Mouse (Mus musculus) B cell, adult 2 months (primary cell): ENCODE data around the gene Optc.
A peak's percentile ranks its signal among the peaks of the same experiment; 100 is the strongest.

Source experiments
- DNase-seq, 2 experiments: peaks; one replicate each; pipeline ENCODE4 v3.0.0; 2022

Gene Optc

DNA sequence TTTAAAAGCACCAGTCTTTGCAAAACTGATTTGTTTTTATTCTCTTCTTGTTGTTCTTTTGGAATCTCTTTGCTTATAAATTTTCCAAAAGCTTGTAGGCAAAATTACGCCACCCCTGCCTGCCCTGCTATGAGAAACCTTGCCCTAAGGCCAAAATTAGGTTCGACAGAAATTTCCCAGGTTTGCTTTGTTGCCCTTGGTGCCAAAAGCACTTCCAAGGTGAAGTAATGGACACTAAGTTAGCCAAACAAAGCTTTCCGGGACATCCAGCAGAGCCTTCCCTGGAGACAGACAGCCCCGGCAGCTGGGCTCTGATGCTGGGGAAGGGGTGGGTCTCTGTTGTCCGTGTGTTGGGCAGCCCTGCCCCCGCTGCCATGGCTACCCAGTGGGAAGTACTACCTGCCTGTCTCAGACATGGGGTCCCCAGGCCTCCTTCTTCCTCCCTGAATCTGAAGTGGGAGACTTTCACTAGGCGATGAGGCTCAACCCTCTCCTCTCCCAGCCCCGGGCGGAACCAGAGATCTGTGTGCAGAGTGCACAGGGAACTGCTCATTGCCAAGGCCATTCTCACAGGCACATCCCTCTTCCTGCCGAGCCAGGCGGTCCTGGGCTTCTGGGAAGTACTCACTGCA is 9.8 kb upstream of the Optc start:
- DNase-seq, result no peak

DNA sequence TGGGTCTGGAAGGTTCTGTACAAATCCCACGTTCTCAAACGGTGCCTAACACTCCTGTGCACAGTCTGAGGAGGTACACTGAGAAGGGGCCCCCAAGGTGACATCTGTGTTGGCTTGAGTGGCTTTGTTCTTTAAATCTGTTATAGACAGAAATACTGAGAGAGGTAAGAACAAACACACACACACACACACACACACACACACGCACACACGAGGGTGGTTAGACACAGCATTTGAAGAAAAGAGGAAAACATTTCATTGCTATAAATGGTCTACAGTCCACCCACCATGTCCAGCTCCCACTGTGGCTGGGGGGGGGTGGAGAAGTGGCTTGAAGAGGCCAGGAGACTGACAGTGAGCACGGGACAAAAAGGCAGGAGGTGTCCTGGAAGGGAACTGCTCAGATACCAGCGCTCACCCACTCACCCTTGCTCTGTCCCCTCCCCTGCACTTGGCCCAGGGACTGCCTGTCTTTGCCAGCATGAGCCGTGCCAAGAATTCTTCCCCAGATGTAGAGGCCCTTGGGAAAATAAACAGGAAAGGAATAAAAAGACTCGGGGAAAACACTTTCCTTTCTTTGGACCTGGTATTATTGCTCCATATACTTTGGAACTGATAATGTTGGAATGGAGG is 8.0 kb upstream of the Optc start:
- no peak for DNase-seq

DNA sequence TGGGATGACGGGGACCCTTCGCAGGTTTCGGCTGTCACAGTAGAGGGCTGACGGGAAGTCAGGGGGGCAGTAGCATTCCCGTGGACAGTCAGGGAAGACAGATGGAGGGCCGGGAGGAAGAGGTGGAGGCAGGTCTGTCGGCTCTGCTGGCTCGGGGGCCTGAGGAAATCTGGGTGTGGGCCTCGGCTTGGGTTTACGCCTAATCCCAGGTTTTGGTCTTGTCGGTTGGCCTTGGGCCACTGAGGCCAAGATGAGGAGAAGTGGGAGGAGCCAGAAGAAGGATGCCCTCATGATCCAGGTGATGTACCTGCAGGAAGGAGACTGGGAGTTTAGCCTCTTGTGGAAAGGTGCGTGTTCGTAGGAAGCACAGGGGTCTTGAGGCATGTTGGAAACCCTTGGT is 7.3 kb upstream of the Optc start:
- DNase-seq, result no peak

DNA sequence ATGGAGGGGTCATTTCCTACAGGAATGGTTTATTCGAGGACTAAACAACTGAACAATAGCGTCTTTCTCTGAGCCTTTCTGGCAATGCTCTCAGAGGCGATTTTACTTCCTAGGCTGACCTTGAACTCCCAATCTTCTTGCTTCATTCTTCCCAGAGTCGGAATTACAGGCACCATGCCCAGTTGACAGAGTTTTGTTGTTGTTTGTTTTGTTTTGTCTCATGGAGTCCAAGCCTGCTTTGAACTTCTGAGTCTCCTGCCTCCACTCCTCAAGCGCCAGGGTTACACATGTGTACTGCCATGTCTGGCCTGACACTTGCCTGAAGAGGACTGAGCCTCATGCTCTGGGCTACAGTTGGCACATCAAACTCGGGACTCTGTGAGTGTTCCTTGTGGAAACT is 5.2 kb upstream of the Optc start:
- no peak for DNase-seq

DNA sequence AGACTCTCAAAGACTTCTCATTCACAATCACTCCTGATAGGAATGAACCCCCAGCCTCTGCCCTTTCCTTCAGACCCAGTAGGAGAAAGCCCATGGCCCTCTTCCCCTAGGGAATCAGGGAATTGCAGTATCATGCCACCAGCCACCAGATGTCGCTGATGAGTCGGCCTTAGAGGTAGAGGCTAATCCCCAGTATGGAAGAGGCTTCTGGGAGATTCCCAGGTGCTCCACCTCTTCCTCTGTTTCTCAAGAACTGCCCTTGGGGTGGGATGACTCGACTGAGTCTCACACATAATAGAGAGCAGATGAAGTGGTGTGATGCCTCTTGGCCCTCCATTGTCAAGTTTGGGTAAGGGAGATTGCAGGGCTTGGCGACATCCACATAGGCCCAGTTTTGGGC is 3.7 kb upstream of the Optc start:
- peak; percentile 51 to 54 for DNase-seq

DNA sequence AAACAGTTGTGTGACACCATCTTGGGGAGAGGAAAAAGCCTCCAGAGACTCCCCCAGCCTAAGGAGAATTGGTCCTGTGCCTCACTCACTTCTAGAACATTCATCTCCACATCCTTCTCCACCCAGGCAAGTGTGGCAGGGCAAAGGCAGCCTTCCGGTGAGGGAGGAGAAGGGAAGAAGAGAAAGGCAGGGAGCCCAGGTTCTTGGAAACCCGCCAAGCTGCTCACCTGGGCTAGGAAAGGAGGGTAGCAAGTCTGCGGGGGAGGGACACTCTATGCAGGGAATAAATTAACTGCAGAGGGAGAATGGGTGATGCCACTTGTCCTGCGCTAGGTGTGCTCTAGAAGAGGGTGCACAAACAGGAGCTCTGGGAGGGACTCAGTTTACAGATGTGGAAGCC is 3.2 kb upstream of the Optc start:
- DNase-seq, result no peak

DNA sequence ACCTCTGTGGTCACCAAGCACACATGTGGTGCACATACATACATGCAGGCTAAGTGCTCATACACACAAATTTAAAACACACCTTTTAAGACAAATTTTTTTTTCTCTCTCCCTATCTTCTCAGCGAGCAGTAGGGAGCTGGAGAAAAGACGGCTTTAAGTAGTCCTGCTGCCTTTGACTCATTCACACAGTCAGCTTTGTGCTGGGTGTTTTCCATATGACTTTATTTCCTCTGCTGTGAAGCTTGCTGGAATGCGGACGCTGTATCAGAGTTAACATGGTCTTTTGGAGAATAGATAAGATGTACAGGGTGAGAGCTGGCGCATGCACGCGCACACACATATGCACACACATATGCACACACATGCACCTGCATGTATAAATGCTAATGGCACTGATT is 2.3 kb upstream of the Optc start:
- DNase-seq, result no peak

DNA sequence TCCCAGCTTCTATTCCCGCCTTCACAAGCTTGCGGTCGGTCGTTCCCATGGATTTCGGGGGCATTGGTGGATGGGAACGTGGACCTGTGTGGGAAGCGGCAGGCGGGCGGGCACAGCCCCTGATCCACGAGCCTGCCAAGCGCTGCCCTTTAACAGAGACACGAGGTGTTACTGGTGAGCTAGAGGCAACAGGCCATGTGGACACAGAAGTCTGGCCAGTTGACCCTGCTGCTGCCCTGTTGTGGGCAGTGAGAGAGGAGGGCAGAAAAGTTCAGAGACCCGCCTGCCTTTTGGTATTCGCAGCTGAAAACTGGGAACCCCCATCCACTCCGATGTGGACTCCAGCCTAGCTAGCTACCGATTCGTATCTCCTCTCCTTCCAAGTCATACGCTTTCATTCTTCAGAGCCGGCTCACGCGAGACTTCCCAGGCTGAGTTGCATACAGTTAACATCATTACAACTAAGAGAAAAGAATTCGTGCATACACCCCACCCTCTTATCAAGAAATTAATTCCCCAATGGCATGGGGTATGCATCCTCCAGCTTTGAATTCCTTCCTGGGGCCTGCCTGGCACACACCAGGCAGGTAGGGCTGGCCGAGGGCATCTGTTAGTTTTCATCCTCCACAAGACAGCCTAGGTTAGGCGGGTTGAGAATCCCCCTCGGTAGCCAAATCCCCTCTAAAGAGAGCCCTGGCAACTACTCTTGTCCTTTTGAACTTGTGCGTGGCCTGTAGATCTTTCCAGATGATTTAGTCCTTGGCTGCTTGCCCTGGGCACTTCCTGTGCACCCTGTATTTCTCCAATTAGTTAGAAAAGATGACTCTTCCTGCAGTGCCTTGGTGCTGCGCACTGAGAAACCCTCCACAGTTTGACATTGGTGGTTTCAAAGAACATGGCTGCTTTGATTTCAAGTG is 1.1 kb upstream of the Optc start:
- DNase-seq, result no peak

DNA sequence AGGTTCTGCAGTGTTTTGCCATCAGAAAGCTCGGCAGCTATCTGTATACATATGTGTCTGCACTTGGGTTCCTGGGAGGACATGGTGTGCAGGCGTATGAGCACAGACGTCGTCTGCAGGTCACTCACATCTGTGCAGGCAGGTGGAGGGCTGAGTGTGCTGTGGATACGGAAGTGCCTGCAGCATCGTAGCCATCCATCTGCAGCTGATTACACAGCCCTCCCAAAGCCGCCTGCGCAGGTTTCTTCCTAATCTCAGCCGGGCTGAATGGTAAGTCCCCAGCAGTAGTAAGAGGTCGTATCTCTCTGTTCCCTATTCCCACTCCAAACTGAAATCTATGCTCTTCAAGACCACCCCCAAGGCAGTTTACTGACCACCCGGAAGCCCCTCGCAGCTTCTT is 1.4 kb downstream of the Optc start:
- no peak for DNase-seq

DNA sequence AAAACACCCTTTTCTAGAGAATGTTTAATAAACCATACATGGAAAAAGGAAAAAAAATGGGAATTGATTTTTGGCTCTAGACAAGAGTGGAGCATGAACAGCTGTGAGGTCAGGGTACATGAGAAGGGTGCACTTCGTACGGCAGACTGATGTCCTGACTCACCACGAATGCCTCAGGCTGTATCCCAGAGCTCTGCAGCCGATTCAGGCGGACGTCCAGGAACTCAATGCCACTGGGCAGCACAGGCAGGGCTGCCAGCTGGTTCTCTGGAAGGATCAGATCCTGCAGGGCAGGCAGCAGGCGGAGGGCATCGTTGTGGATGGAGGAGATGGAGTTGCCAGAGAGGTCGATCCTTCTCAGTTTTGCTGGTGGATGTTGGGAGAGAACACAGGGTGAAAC is 7.0 kb downstream of the Optc start:
- no peak for DNase-seq

DNA sequence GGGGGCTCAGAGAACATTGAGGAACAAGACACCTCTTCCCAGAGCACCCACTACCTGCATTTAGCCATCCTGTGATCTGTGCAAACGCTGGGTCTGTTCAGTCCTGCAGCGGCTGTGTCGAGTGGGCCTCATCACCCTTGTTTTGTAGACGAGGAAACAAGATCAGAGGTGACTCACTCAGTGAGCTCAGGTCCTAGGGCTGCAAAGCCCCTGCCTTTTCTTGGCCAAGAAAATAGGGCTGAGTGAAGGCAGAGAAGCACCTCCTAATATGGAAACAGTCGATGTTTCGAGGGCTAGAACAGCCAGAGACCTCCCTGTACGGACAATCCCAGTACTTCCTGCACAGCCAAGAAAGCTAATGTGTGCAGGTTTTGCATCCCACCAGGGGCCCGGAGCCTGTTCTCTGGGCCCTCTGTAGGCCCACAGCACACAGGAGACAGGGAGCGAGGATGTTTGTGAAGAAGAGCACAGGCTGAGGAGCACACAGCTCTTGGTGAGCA is 8.7 kb downstream of the Optc start:
- DNase-seq, result no peak

DNA sequence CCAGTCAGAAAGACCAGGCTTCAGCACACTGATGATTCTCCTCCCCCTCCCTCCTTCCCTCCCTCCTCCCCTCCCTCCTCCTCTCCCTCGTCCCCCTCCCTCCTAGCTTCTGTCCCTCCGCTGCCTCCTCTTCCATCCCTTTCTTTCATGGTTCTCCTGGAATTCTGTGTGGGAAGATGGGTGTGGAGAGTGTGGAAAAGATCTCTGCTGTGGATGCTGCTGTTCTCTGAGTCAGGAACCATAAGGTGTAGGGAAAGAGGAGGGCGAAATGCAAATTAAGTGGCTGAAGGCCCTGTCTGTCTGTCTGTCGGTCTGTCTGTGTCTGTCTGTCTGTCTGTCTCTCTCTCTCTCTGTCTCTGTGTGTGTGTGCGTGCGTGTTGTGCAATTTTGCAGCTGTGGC is 10.5 kb downstream of the Optc start:
- no peak for DNase-seq

DNA sequence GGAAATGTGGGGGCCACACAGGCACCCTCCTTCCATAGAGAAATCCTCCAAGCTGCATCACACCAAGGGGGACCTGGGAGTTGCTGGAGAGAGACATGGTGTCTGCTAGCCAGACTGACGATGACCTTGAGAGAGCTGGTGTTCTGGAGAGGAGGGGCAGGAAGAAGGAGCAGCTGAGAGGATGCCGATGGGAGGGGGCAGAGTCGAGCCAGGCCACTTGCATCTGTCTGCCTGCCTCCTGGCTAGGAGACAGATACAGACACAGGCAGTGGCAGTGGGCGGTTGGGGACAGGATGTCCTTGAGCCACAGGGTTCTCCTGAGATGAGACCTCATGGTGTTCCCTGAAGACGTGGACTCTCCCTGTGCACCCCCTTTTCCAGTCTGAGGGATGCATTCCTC is 16.3 kb downstream of the Optc start:
- DNase-seq, result no peak

DNA sequence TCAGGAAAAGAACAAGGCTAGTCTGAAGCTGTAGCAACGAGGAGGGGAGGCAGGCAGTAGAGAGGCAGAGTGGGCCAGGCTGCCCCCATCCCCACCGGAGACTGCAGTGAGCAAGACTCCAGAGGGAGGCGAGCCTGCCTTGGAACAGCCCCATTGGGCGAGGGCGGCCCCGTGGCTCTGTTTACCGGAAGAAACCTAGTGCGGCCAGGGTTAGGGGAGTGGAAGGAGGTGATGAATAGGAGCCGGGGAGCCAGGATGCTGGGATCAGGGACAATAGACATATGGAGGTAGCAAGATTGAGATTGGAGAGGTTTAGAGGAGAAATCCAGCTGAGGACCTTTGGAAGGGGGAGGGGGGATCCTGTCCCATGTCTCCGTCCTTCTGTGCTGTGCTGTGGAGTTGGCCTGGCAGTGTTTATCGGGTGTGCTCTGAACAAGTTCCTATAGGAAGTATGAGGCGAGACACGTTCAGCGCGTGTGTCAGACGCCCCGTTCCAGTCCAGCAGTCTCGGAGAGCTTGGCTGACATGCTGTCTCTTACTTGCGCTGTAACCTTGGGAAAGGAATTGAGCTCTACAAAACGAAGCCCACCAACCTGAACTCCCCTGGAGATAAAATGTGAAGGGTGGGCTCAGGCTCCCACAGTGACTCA is 17.7 kb downstream of the Optc start:
- DNase-seq, result no peak

DNA sequence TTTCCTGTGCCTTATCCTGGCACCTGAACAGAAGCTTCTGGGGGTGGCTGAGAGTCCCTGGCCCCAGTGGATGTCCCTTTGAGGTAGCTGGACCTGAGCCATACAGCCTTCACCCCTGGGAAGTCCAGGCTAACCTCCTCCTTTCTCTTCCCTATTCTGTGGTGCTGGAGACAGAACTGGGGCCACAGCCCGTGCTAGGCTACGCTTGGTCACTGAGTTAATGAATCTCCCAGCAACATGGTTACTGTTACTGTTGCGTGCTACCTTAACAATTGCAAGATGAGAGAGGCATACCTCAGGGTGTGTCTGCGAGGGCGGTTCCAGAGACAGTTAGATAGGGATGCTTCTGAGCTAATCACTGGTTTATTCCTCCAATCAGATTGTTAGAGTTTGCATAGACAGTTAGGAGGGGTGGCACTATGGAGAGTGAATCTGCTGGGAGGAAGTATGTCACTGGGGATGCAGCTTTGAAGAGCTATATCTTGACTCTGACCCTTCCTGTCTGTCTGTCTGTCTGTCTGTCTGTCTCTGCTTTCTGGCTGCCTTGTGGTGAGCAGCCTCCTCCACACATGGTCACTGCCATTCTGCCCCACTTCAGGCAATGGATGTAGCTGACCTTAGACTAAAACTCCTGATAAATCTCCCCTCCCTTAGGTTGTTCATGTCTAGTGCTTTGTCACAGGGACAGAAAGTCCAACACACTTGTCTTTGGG is 20.1 kb downstream of the Optc start:
- DNase-seq, result no peak

DNA sequence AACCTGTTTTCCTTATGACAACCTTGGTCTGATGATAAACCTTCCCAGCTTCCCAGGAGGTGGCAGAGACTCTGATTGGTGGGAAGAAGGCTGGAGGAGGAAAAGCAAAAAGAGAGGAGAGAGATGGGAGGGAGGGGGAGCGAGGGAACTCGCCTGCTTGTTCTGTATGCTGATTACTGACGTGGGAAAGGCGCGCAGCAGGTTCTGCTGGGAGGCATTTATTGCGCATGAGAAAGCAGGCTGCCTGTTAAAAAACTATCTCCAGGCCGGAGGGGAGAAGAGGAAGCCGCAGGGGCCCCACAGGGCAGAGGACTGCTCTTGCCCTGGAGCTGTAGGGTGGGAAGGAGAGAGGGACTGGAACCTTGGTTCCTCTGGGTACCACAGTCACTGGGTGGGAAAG is 20.8 kb downstream of the Optc start:
- no peak for DNase-seq

DNA sequence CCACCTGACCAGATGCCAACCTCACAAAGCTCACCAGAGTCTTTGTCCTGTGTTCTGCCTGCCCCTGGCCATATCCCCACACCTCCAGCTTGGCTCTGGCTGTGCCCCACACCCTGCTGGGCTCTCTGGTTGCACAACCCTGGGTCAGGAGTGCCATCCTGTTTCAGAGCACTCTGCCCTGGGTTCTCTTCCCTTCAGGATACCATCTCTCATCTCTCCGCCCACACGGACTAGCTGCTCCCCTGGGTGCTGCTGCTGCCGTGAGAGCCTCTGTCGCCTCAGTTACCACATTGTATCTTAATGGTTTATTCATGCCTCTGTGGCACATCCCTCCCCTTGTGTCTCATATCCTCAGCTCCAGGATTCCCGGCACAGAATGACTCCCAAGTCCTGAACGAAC is 21.4 kb downstream of the Optc start:
- no peak for DNase-seq

DNA sequence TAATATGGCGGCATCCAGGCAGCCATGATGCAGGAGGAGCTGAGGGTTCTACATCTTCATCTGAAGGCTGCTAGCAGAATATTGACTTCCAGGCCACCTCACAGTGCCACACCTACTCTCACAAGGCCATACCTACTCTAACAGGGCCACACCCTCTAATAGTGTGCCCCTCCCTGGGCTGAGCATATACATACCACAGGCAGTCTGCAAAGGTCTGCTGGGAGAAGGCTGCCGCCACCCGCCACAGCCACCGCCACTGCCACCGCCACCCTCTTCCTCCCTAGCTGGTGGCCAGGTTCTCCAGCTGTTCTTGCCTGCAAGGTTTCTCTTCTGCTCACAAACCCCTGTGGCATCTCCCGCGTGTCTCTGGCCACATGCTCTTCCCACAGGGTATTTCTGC is 22.0 kb downstream of the Optc start:
- no peak for DNase-seq

DNA sequence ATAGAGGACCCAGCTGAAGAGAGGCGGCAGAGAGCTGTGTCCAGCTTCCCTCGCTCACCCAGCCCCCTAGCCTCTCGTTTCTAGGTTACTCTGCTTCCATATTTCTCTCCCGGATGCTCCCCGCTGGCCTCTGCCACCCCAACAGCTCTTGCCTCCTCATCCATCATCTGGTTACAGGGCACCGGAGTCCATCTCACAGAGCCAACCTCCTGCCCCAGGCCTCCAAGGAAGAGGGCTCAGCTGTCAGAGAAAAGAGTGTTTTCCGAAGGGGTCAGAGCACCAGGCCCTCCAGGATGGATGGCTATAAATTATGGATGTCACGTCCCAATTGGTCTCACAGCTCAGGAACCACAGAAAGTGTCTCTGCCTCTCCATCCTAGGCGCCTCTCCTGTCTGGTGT is 23.1 kb downstream of the Optc start:
- no peak for DNase-seq

DNA sequence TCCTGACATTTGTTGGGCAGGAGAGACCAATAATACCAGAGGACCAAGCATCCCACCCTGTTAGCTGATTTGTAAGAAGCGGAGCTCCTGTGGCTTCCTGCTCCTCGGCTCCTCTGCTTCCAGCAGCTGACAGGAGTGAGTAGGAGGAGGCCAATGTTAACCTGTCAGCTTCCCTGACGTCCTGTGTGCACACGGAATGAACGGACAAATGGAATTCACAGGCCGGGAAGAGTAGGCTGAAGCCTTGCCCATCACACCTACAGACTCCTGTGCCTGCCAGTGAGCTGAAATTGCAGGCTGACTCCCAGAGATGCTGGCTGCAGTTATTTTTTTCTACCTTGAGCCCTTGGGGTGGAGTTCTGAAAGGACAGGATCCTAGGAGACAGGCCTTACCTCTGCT is 23.7 kb downstream of the Optc start:
- DNase-seq, result no peak

DNA sequence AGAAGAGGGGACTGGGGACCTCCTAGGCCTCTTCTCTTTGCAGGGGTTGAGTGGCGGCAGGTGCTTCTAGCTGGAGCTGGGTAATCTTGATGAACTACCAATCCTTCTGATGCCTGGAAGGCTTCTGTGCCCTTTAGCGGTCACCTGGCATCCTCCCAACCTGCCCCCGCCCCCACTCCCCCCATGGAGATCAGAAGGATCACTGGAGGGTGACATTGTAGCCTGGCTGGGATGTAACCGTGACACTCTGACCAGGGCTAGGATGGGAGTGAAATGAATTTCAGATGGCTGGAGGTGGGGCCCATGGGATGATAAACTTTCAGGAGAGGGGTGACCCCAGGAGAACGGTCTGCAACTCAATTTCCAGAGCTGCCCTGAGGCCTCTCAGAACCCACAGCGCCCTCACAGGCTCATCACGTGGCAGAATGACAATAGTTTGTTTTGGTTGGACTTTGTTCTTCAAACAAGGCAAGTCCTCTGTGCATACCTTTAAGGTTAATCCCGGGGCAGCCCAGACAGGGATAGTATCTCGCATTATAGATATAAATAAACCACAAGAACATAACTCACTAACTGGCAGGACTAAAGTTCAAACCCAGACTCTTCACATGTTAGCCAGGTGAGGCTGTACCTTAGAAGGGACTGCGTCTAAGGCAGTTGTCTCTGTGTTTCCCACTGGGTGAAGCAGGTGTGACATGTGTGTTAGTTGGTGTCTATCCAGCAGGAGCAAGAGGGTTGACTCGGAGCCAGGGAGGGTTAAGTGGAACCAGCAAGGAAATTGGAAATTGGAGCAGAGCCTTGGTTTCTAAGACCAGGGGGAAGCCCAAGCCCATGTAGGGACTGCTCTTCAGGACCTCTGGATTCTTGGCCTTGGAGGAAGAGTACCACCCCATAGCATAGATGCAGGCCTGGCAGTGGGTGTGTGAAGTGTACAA is 25.2 kb downstream of the Optc start:
- DNase-seq, result no peak

DNA sequence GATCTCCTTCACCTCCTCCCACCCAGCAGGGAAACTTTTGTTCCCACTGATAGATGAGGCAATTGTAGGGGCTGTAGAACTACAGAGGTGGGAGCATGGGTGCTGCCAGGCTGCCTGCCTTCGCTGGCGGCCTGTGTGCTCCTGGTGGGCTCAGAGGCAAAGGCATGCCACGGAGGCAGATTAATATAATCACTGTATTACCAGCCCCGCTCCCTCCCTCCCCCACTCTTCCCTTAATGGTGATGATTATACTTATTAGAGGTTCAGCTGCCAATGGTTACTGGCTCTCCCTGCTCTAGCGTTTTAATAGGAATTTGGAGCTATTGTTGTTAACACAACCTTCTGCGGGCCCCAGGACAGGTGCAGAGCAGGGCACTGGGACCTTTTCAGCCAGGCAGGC is 26.0 kb downstream of the Optc start:
- DNase-seq, result no peak
